Mouse (Mus musculus): ENCODE data around the gene Vmn1r213.

Gene Vmn1r213

DNA sequence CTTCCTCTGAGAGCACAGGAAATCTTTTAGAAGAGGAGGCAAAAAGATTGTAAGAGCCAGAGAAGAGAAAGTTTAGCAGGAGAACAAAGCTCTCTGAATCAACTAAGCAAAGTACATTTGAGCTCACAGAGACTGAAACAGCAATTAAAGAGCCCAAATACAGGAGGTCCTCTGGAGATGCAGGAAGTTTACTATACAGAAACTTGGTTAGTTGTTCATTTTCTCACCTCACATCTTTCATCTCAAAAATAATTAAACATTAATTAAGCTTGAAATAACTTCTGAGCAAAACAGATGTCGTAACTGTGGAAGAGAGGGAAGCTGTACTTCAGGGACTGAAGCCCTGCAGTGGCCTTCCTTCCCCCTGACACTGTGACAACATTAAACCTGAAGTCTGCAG lies at the start of gene Vmn1r213:
Vmn1r213 (plus strand) TSS at position 301 of the 400 bp plus-strand sequence.
- DNase-seq, result no peak

- DNase-seq, result peak; percentile 71
These were observed 17.1 kb upstream of the Vmn1r213 start for GRCm38 (mm10) chr13:22990214-22990891.

GRCm38 (mm10) chr13:22992178-22992700 lies 15.2 kb upstream of the Vmn1r213 start:
- DNase-seq, result no peak

- no peak for DNase-seq
These were observed 14.7 kb upstream of the Vmn1r213 start for GRCm38 (mm10) chr13:22992721-22993120.

DNA sequence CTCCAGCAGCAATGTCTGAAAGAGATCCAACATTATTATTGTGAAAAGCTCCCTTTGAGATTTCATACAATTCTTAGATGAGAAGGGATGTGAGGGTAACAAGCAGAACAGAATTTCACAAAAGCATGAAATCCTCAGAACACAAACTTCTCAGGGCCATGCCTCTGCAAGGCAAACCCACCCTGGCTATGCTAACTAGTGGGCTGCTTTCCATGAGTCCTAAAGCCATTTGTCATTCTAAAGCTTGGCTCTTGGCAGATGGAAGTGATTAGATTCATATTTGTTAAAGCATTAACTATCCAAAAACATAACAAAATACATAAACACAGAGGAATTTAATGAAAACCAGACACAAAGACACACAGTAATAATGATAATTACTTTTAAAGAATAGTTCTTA lies 10.7 kb downstream of the Vmn1r213 start:
- DNase-seq, result no peak

GRCm38 (mm10) chr13:23024812-23025211 lies 17.4 kb downstream of the Vmn1r213 start:
- DNase-seq, result no peak

GRCm38 (mm10) chr13:23030118-23030517 lies 22.7 kb downstream of the Vmn1r213 start, which contains the start of gene Vmn1r214:
TSS of gene Vmn1r214 (plus strand) at chr13:23030418.
- peak; percentile 11 for DNase-seq

DNA sequence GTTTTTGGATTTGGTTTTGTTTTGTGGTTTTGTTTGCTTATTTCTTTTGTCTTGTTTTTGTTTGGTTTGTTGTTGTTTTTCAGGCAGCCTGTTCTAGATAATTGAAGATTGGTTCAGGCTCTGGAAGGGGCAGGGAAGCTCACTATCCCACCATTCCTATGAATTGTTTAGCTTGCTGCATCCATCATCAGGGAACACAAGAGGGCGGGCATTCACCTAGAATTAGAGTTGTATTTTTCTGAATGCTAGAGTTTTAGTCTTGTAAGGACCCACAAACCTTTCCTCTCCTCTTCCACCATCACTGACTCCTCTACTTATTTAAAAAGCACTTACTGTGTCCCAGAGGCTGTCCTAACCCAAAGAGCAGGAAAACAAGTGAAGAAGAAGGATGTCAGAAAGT lies 50.3 kb downstream of the Vmn1r213 start:
- peak; percentile 14 for DNase-seq

Data from heart, adult 11 months (tissue).